Comparison of ENCODE assay signal across 16 mouse cellular contexts in the genomic region with DNA sequence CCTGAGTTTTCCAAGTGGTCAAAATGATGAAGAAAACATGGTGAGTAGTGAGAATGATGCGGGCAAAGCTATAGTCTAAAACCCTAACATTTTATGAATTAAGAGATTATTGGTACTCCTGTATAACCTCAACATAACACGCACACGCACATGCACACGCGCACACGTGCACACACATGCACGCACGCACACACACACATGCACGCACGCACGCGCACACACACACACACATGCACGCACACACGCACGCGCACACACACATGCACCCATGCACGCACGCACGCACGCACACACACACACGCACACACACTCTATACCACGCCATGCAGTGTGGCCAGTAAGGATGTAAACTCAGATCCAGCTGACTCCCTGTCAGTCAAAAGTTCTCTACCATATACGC.
A peak's percentile ranks its signal among the peaks of the same experiment; 100 is the strongest.
DNase-seq lines count a peak whose midpoint lies in the region; TF ChIP-seq lines count a peak whose summit lies in the region.
"Had no signal": no experiment of that assay in that cellular context is flagged by ENCODE, and none has a peak within 500 bp of the region (broad histone marks: within the 10 kb centered on the region; RNA-seq: fewer than 3 reads in every experiment).

No protein-coding gene starts in this region.

- H3K27me3 ChIP-seq in myocyte (ENCODE audit: control insufficient read depth, insufficient read depth, insufficient read length), result no peaks in the 10 kb centered on the region
- H3K27me3 ChIP-seq: CH12.LX, Patski had no signal

- no peak for DNase-seq in lung, postnatal 14 days
- DNase-seq: adrenal gland, adult 2 months; adrenal gland, adult 8-10 months; adrenal gland, postnatal 10 days; adrenal gland, postnatal 14 days; adrenal gland, postnatal 25 days; adrenal gland, postnatal 36 days; B cell, adult 2 months; cerebellum, adult 11 months; cerebellum, adult 11-12 months; cerebellum, adult 18-20 months; cerebellum, adult 2 months had no signal

- peak; percentile 43 for TF ChIP-seq POLR2A in myocyte (IDR thresholded peaks at IDR 0.05; ENCODE audit: insufficient read length, low read depth)

- H3K36me3 ChIP-seq in myocyte (ENCODE audit: control insufficient read depth, insufficient read depth), result peaks cover 7% of the 10 kb centered on the region
- H3K36me3 ChIP-seq: G1E had no signal

- no peak overlapping the region for H3K4me2 ChIP-seq in myocyte (ENCODE audit: low read depth)

- H3K79me2 ChIP-seq in myocyte (ENCODE audit: control insufficient read depth, insufficient read depth), result peaks cover 23% of the 10 kb centered on the region

- H3K4me3 ChIP-seq in myocyte, result no peak overlapping the region

- H3ac ChIP-seq in myocyte (ENCODE audit: control insufficient read depth, insufficient read length), result no peak overlapping the region

TF ChIP-seq in myocyte, 11 proteins besides CTCF, POLR2A, EP300 and RAD21:
- no peak for TF ChIP-seq E2F4 (IDR thresholded peaks at IDR 0.05; ENCODE audit: insufficient read depth)
- TF ChIP-seq SRF (IDR thresholded peaks at IDR 0.05; ENCODE audit: control insufficient read depth, insufficient read length, low read depth), result no peak
- TF ChIP-seq TCF12 (IDR thresholded peaks at IDR 0.05; ENCODE audit: insufficient read depth, poor library complexity, severe bottlenecking), result no peak
- peak; percentile 59 for TF ChIP-seq POLR2AphosphoS2 (IDR thresholded peaks at IDR 0.05; ENCODE audit: insufficient read length, low read depth)
- no peak for TF ChIP-seq USF1 (IDR thresholded peaks at IDR 0.05; ENCODE audit: low read depth)
- no peak for TF ChIP-seq CEBPB (IDR thresholded peaks at IDR 0.05; ENCODE audit: insufficient read depth, poor library complexity, severe bottlenecking)
- TF ChIP-seq REST (IDR thresholded peaks at IDR 0.05; ENCODE audit: insufficient read depth, insufficient read length), result peak; percentile 14
- TF ChIP-seq MYOG (IDR thresholded peaks at IDR 0.05; ENCODE audit: control insufficient read depth in 1 of 3, insufficient read depth in 1 of 3, insufficient read length in 2 of 3, low read depth in 2 of 3), result peak in 1 of 3 experiments; percentile 56
